Mouse (Mus musculus): ENCODE measurements around the gene Tnrc6b. TPM values are rescaled to one million over a fixed set of nuclear protein-coding genes. Genes with fewer than 3 reads are reported as not detected.
"Not testable (repeated sequence)": the region's sequence is repeated elsewhere in the genome, so short reads cannot be mapped to it uniquely, and the experiment has no call there.

The Tnrc6b gene
- total RNA-seq, 2 experiments from 2014 or later, result 44.6 to 66.8 TPM

DNA sequence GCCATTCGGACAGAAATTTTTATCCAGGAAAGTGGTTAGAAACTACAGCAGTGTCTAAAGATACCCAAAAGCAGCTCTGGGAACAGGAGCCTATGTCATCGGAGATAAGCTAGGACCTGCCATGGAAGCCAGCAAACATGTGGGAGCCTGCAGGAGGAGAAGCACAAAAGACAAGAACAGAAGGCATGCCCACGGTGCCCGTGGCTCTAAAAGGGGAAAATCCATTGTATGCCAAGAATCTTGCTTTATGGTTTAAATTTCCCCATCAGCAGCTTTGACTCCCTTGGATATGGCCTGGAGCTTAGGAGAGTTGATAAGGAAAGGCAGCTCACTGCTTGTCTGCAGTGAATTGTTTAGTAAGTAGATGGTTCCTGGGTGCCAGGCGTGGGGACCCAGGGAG lies 8.2 kb upstream of the Tnrc6b start:
- DNase-seq, result no peak

DNA sequence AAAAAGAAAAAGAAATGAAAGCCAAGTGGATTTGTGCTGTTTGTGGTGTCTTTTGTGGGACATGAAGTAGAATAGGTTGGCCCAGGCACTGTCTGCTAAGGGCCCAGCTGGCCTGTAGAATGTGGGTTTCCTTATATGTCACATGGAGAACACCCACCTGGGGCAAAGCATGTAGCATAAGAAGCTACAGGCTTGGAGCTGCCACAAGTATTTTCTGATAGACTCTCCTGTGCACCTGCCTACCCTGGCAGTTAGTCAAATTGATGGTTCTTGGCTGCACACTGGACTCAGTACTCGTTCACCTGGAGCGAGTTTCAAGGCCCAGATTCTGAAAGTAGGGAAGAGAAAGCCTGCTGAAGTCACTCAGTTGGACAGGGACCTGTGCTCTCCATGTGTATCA lies 7.6 kb upstream of the Tnrc6b start:
- DNase-seq, result no peak

DNA sequence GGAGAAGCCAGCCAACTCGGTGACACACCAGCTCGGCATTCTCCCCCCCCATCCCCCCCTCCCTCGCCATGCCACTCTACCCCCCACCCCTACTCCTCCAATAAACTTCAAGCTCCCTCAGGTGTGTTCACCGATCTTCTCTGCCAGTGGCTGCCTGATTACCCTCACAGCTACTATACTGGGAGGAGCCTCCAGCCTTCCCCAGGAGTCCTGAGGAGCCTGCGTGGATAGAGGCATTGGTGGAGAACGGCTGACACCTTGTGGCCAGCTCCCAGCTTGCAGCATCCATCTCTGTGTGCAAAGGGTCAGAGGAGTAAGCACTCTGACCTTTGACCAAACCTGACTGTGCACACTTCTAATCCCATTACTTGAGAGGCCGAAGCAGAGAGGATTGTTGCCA lies 6.8 kb upstream of the Tnrc6b start:
- DNase-seq, result peak; percentile 87

DNA sequence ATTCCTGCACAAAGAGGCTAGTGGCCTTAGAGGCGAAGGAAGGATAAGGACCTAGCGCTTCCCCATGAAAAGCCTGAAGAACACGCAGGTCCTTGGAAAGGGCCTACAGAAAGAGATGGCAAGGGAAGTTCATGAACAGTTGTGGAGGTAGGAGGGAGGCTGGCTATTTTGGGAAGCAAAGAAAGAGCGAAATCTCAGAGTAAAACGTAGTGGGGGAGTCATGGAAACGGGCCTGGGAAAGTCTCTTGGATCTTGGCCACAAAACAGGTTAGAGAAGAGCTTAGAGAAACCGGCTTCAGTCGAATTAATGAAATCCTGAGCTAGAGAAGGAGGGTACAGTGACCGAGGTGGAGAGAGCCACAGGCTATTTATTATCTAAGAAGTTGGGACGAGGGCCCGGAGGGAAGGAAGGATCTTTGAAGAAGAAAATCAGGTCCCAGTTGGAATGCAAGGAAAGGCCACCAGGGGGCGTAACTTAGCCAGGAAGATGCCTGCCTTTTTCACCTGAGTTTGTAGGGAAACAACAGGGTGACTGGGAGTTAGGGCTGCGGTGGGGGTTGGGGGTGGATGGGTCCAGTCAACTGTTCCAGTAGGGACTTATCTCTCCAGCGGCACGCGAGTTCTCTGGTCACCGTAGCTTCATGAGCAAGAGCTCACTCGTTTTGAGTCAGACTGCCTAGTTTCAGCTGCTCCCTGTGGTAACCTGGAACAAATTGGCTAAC lies 5.1 kb upstream of the Tnrc6b start:
- DNase-seq, result peak; percentile 91

DNA sequence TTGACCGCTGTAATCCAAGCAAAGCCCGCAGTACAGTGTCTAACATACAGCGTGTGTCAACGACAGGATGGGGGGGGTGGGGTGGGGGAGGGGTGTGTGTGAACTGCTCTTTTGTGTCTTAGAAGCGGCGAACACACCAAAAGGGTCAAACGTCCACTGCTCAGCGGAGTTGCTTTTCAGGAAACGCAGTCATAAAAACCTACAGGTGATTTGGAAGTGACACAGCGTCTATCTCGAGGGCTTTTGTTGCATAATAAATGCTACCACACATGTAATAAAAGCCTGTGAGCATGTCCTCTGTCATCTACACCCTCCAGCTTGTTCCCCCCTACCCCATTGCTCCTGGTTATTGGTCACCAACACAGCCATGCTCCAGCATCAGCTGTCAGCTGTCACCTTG lies 4.5 kb upstream of the Tnrc6b start:
- DNase-seq, result no peak

DNA sequence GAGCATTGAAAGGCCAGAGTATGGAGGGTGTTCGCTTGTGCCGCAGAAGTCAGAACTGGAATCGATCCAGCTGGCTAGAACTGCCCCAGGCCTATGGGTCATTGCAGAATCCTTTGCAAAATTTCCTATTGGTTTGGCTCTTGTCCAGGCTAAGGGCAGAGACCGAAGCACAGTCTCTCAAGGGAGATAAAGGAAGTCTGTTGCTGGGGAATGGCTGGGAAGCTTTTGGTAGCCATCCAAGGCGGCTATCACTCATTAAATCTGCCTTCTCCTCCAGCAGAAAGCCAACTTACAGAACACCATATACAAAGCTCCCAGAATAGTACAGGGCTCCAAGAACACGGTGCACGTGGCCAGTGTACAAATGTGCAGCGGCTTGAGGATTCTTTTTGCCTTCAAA lies 4.0 kb upstream of the Tnrc6b start:
- peak; percentile 87 for DNase-seq

DNA sequence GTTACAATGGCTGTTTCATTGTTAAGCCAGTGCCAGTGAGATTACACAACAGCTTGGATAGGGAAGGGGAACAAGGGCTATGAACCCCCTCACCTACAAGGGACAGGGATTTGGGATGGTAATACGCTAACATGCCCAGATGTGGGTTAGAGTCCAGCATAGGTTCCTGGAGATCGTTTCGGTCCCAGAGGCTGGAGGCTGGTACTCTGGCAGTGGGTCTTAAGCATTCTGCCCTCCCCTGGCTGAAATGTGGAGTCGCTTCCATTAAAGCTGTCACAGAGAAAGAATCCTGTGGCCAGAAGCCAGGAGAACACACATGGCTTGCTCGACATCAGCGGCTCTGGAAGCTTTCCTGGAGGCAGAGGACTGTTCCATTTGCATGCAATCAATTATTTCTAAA lies 1.5 kb upstream of the Tnrc6b start:
- peak; percentile 75 for DNase-seq

DNA sequence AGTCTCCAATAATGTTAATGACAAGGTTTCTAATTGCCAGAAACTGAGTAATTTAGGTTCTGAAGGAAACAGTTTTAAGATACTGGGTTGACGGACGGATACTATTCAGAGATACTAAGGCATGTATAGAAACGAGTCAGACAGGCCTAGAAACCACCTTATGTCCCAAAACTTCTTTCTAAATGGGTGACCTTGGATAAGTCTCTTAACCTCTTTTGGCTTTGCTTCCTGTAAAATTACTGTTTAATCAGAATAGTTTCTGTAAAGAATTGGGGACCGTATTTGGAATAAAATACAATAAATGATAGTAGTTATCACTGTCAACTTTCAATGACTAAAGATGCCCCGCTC lies 881 bp upstream of the Tnrc6b start:
- DNase-seq, result no peak

DNA sequence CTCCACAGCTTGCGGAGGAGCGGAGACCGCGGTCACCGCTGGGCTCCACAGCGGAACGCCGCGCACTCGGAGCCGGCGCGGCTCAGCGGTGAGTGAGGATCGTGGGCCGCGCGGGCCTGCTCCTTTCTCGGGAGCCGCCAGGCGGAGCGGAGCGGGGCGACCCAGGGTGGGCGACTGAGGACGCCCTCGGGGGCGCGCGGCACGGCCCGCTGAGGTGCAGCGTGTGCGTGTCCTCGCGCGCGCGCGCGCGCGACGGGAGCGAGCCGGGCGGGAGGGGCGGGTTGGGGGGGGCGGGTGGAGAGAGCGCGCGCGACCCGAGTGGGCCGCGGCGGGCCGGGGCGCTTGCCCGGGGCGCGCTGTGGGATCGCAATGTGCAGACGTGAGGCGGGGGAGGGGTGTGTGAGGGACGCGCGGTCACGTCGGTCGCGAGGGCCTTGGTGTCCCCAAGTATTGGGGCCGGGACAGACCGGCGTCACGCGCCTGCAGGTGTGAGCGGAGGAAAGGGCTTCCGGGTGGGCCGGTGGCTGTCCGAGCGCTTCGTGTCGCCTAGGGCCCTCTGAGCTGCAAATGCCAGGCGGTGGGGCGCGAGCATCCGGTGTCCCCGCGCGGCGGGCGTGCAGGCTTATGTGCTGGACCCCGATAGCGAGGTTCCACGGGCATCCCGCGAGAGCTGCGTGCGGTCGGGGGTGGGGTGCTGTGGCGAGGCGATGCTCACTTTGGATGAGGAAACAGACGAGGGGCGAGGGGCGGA lies 463 bp downstream of the Tnrc6b start:
- peak; percentile 68 for DNase-seq

DNA sequence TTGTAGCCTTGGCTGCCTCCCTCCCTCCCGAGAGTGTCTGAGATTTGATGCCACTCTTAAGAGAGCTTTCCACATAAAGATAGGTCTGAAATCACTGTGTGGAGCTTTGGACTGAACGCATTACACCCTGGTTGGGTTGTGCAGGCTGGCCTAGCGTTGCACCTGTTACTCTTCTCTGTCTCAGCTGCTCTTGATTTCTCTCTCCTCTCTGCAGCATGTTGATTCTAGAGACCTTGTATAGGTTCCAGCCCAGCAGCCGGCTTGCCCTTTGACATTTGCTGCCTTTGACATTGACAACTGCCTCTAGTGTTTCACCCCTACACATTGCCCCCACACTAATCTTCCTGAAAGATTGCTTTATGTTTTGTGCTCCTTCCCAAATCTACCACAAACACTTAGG lies 3.2 kb downstream of the Tnrc6b start:
- no peak for DNase-seq

DNA sequence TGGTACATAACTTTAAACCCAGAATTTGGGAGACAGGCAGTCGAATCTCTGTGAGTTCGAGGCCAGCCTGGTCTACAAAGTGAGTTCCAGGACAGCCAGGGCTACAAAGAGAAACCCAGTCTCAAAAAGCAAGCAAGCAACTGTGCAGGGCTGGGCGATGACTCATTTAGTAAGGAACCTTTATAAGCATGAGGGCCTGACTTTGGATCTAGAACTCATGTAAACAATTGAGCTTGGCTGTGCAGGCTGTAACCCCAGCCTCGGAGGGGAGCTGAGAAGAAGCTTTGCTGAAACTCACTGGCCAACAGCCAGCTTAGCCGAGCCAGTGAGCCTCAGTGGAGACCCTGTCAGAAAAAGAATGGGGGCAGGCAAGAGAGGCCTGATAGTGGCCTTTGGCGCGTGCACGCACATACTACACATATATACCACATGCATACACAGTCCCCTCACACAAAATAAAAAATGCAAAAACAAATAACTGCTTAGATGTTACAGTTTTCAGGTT lies 5.6 kb downstream of the Tnrc6b start:
- no peak for DNase-seq

DNA sequence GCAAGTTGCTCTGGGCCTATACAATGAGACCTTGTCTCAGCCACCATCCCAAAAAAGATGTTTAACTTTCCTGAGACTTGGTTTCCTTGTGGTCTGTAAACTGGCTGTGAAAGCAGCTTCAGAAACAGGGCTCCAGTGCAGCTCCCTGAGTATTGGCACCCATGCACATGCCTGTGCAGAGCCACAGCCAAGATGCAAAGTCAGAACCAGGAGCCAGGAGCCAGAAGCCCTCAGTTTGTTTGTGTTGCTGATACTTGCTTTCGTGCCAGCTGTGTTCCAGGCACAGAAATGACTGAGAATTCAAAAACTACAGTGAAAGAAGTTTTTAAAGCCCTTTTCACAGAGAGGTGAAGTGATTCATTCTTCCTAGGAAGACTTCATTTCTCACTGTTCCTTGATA lies 6.3 kb downstream of the Tnrc6b start:
- DNase-seq, result peak; percentile 50

DNA sequence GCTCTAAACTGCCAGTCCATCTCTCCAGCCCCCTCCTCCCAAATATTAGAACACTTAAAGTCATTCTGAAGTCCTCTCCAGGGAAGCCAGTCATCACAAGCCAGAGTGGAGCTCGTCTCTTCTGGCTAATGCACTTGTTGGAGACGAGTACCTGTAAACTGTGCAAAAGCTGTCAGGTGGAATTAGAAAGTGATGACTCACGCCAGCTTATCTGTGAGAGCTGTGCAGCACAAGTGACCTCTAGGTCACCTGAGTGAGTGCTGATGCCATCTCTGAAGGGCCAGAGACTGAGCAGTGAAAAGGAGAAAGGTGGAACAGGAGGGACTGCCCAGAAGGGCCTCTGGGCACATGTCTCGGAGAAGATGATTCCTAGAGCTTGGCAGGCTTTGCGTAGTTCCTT lies 9.1 kb downstream of the Tnrc6b start:
- no peak for DNase-seq

DNA sequence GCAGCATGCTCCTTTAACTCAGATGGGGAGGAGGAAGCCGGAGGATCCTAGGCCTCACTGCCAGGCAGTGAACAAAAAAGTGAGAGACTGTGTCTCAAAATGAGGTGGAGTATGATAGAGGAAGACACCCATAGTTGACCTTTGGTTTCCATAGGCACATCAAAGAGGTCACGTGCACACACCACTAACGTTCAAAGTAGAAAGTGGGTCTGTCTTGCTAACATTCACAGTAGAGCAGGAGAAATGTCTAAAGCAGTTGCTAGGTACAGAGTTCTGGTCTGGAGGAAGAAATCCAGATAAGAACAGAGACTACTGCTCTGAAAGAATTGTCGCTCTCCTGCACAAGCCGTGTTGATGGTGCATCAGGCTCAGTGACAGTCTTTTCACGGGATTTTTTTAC lies 10.7 kb downstream of the Tnrc6b start:
- no peak for DNase-seq

DNA sequence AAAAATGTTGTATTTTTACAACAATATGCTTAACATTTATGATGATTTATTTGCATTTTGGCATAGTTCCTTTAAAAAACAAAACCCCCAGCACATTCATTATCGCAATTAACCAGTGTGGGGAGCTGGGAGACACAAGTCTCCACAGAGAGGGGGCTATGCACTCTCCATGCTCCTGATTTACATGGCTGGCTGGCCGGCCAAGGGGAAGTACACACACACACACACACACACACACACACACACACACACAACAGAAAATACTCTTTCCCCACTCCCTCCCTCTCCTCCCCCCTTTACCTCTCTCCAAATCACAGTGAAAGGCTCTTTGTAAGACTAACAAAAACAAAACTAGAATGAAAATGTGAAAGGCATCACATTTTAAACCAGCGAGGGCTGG lies 11.3 kb downstream of the Tnrc6b start:
- DNase-seq, result no peak

DNA sequence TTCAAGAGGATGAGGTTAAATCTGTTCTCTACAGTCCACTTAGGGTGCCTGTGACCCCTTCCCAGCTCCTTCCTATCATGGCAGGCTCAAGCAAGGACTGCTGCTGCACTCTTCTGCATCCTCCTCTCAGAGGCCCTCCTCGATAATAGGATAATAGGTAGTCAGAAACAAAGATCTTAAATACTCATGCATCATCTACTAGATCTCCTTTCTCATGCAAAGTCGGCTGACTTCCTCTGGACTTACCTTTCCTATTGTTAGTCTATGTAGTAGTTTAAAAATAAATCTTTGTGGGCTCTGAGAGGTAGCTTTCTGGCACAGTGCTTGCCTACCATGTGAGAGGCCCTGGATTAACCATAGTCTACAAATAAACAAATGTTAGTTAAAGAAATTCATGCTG lies 18.4 kb downstream of the Tnrc6b start:
- DNase-seq, result no peak

DNA sequence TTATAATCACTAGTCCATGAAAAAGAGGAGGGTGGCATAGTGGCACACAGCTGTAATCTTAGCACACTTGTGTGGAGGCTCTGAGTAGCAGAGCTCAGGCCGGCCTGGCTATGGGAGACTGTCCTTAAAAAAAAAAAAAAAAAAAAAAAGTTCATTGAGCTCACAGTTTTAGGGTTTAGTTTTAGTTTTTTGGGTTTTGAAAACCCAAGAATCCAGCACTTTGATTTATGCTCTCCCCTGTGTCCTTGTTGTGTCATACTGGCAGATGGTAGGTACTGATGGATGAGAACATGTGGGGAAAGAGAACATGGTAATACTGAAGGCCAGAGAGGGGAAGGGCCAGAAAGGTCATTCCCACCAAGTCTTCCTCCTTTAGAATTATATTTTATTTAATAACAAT lies 19.9 kb downstream of the Tnrc6b start:
- no peak for DNase-seq

DNA sequence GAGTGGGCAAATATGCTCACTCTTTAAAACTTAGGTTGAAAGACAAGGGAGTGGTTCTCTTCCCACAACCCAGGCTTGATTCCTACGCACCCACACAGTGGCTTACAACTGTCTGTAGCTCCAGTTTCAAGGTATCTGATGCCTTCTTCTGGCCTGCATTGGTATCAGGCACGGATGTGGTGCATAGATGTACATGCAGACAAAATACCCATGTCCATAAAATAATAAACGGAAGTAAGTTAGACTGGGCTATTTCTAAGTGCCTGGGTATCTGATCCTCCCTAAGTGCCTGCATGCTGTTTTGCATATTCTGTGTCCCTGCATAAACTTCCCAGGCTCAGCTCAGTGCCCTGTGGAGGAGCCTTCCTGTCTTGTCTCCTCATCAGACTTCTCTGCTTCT lies 20.4 kb downstream of the Tnrc6b start:
- no peak for DNase-seq

DNA sequence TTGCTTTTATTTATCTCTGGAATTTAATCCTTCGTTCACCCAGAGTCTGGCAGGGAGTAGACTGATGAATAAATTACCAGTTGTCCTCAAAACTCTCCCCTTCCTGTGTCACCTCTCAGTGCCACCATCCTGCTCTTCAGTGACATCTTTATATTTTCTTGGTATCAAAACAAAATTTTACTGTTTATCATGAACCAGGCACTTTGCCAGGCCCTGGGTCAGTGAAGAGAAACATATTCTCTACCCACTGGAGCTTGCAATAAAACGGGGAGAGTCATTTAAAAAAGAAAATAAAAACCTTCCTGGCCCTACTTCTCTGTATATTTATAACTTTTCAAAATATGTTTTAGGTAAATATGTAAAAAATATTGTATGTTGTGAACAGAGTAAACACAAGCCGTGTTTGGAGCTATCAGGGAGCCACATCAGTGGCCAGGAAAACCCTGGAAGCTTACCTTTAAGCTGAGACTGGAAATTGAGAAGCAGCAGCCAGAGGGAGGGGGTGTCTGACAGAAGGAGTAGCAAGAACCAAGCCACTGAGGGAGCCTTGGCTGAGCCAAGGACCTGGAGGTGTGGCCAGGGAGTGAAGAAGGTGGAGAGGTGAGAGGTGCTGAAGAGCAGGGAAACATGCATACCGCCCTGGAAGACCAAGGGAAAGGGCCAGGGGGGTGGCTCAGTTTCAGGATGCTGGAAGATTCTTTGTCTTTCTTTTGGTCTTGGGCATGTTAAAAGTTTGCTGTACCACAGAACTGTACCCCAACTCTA lies 21.3 kb downstream of the Tnrc6b start:
- no peak for DNase-seq

DNA sequence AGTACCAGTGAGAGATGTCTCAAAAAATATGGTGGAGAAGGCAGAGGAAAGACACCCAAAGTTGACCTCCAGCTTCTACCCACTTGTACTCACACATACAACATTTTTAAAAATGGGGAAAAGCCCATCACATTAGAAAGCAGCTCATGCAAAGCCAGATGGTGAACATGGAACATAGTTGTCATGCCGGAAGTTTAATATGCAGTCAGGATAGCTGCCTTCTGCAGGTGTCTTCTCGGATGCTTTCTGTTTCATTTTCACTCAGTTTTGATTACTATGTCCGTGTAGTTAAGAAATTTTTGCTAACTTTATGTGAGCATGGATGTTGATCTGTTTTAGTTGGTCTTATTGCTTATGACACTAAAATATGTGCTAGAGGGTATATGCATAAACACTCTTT lies 24.2 kb downstream of the Tnrc6b start:
- no peak for DNase-seq

DNA sequence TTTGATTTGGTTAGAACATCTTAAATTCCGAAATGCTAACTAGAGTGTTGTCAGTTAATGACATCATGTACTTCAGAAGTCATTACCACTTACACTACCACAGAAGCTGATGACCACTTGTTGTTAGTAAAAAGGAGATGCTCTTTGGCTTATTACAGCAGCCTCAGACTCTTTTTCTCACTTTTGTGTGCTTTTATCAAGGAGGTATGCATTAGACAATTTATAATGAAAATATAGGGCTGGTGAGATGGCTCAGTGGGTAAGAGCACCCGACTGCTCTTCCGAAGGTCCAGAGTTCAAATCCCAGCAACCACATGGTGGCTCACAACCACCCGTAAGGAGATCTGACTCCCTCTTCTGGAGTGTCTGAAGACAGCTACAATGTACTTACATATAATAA lies 24.6 kb downstream of the Tnrc6b start:
- DNase-seq, result not testable (repeated sequence)

DNA sequence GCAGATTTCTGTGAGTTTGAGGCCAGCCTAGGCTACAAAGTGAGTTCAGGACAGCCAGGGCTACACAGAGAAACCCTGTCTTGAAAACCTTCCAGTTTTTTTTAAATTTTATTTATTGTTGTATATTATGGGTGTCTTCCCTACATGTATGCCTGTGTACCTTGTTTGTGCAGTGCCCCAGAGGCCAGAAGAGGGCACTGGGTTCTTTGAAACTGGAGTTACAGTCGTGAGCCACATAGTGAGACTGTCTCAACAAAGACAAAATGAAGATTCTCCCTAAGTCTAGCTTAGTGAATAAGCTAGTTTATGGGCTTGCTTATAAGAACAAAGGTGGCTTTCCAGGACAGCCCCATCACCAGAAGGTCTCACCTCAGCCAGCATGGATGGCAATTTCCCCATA lies 25.4 kb downstream of the Tnrc6b start:
- no peak for DNase-seq

DNA sequence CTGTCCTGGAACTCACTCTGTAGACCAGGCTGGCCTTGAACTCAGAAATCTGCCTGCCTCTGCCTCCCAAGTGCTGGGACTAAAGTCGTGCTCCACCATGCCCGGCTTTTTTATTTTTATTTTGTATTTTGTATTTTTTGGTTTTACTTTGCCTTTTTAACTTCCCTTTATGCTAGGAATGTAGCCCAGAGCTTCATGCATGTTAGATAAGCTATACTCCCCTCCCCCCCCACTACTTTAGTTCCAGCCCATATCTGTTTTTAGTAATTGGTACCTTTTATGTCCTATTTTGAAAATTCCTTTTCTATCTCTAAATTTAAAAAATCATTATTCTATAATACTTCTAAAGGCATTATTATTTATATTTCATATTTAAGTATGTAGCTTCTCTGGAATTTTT lies 27.1 kb downstream of the Tnrc6b start:
- DNase-seq, result no peak

All from adrenal gland, postnatal 10 days (tissue).